Mouse (Mus musculus): ENCODE data around the gene Cyp4f18. TPM values are rescaled to one million over a fixed set of nuclear protein-coding genes. Genes with fewer than 3 reads are reported as not detected.
A peak's percentile ranks its signal among the peaks of the same experiment; 100 is the strongest.

Gene Cyp4f18
- total and polyA plus RNA-seq, 3 experiments = 13.5 to 37.4 (median 31.7) TPM

DNA sequence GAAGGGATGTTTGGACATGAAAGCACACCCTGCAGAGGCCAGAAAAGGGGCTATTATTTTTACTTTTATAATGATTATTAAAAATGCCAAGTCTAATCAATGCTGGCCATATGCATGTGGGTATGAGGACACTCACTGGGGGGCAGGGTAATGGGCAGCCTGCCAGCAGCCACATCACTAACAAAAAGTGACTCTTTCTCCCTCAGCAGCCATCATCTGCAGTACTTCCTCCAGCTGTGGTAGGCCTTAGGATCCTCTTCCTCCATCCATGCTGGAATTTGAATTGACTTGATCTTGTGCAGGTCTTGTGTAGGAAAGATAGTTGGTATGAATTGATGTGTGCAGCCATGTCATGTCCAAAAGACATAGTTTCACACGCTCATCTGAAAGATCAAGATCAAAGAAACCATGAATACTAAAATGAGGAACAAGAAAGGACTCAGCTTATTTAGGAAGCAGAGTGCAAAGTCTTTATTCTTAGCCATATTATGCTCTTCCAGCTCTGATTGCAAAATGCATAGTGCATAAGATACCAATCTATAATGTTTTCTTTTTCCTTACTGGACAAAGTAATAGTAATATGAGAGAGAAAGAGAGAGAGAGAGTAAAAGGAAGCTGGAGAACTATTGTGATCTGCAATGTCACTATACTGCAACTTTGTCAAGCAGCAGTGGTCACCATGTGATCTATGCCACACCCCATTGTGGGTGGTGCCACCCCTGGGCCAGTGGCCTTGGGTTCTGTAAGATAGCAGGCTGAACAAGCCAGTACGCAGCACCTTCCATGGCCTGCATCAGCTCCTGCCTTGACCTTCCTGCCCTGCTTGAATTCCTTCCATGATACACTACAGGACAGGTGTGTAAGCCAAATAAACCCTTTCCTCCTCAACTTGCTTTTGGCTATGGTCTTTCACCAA lies 68.9 kb downstream of the Cyp4f18 start:
- Histone ChIP-seq H3K36me3 (replicated peaks in 1 of 2; ENCODE audit: control insufficient read depth in 1 of 2, insufficient read depth in 1 of 2, low read length in 1 of 2) (no peaks in the 10 kb centered on the region), H3K9ac (ENCODE audit: insufficient read depth, low read depth) (no peak overlapping the region), H3K27me3 (replicated peaks) (no peaks in the 10 kb centered on the region), H3K27ac (ENCODE audit: insufficient read depth, low read depth) (peak overlapping the region; percentile 46; the same call in 1 of the 2 replicates), H3K9me3 (replicated peaks; ENCODE audit: low read length) (no peaks in the 10 kb centered on the region), H3K4me2 (ENCODE audit: insufficient read depth, low read depth, poor library complexity, severe bottlenecking) (0 out of 2 replicates have a peak overlapping the region, but pooled peaks have one; percentile 58), H3K4me3 (replicated peaks in 1 of 3; ENCODE audit: low read depth in 2 of 3, low read length in 2 of 3, poor library complexity in 1 of 3) (no peak overlapping the region), H3K4me1 (ENCODE audit: control insufficient read depth in 1 of 2, insufficient read depth in 2 of 2) (peaks cover 7 to 13% of the 10 kb centered on the region in 2 experiments), H3K79me2 (replicated peaks; ENCODE audit: control insufficient read depth, extremely low read depth, insufficient read depth, poor library complexity, severe bottlenecking) (no peaks in the 10 kb centered on the region)
- DNase-seq (ENCODE audit: extremely low read depth) = no peak
- in situ Hi-C loops (cut with MboI; ENCODE audit: low pct_ligation_motif_present, low pct_unique_long_range_greater_than_20kb, low sequenced_read_pairs) = no loop called here
- dilution Hi-C loops (cut with MboI; ENCODE audit: extremely low pct_ligation_motif_present, extremely low pct_unique_long_range_greater_than_20kb, low sequenced_read_pairs) = no loop called here
- TF ChIP-seq MYC (IDR thresholded peaks at IDR 0.05; ENCODE audit: low read depth, low read length) = no peak
- 0 out of 2 replicates have a peak, but pooled peaks have one; percentile 14 for TF ChIP-seq USF2 (conservative IDR thresholded peaks at IDR 0.05; ENCODE audit: low read depth, low read length)
- no peak for TF ChIP-seq CTCF (conservative IDR thresholded peaks at IDR 0.05 in 1 of 2, IDR thresholded peaks at IDR 0.05 in 1 of 2; ENCODE audit: low read depth in 2 of 2, low read length in 2 of 2)
- TF ChIP-seq POLR2A (IDR thresholded peaks at IDR 0.05; ENCODE audit: low read depth, low read length) = peak; percentile 37; the same call in 1 of the 2 replicates
- TF ChIP-seq ETS1 (conservative IDR thresholded peaks at IDR 0.05; ENCODE audit: low read depth, low read length) = no peak
- peak; percentile 49 for TF ChIP-seq USF1 (IDR thresholded peaks at IDR 0.05; ENCODE audit: low read depth, low read length)

Other genes with a start within 250 kb of the Cyp4f18 start
- gene Zfp709, start 127.6 kb downstream of the Cyp4f18 start, total RNA-seq (2012; rRNA removed) = 2.8 and 2.9 TPM in 2 replicates
- gene Zfp709, start 127.6 kb downstream of the Cyp4f18 start, total RNA-seq (2014; rRNA removed) = 3.6 and 4.5 TPM in 2 replicates
- gene Zfp709, start 127.6 kb downstream of the Cyp4f18 start, polyA plus RNA-seq (2012; ENCODE audit: insufficient read length, low read depth) = 0.94 and 1.4 TPM in 2 replicates
- gene Zfp882, start 101.0 kb downstream of the Cyp4f18 start, total RNA-seq (2012; rRNA removed) = 2.6 and 3.2 TPM in 2 replicates
- 5.2 and 6.6 TPM in 2 replicates for gene Zfp882, start 101.0 kb downstream of the Cyp4f18 start, total RNA-seq (2014; rRNA removed)
- 4.0 and 5.8 TPM in 2 replicates for gene Zfp882, start 101.0 kb downstream of the Cyp4f18 start, polyA plus RNA-seq (2012; ENCODE audit: insufficient read length, low read depth)
- 9.5 and 10.7 TPM in 2 replicates for gene Zfp617, start 101.0 kb downstream of the Cyp4f18 start, total RNA-seq (2012; rRNA removed)
- 24.9 and 30.3 TPM in 2 replicates for gene Zfp617, start 101.0 kb downstream of the Cyp4f18 start, total RNA-seq (2014; rRNA removed)
- gene Zfp617, start 101.0 kb downstream of the Cyp4f18 start, polyA plus RNA-seq (2012; ENCODE audit: insufficient read length, low read depth) = 8.6 and 14.7 TPM in 2 replicates
- 5.9 and 7.6 TPM in 2 replicates for gene Zfp961, start 58.6 kb downstream of the Cyp4f18 start, total RNA-seq (2012; rRNA removed)
- 21.4 and 25.8 TPM in 2 replicates for gene Zfp961, start 58.6 kb downstream of the Cyp4f18 start, total RNA-seq (2014; rRNA removed)
- gene Zfp961, start 58.6 kb downstream of the Cyp4f18 start, polyA plus RNA-seq (2012; ENCODE audit: insufficient read length, low read depth) = 13.5 and 14.9 TPM in 2 replicates
- gene Olfr372, start 31.6 kb upstream of the Cyp4f18 start, total RNA-seq (2012; rRNA removed) = not detected in 2 replicates
- not detected in 2 replicates for gene Olfr372, start 31.6 kb upstream of the Cyp4f18 start, total RNA-seq (2014; rRNA removed)
- not detected in 2 replicates for gene Olfr372, start 31.6 kb upstream of the Cyp4f18 start, polyA plus RNA-seq (2012; ENCODE audit: insufficient read length, low read depth)
- 0.04 TPM in 1 of 2 replicates, not detected in the other for gene Olfr373, start 73.6 kb upstream of the Cyp4f18 start, total RNA-seq (2012; rRNA removed)
- not detected in 2 replicates for gene Olfr373, start 73.6 kb upstream of the Cyp4f18 start, total RNA-seq (2014; rRNA removed)
- gene Olfr373, start 73.6 kb upstream of the Cyp4f18 start, polyA plus RNA-seq (2012; ENCODE audit: insufficient read length, low read depth) = 0.29 and 0.30 TPM in 2 replicates
- not detected in 2 replicates for gene Olfr374, start 97.4 kb upstream of the Cyp4f18 start, total RNA-seq (2012; rRNA removed)
- gene Olfr374, start 97.4 kb upstream of the Cyp4f18 start, total RNA-seq (2014; rRNA removed) = not detected in 2 replicates
- 0.19 TPM in 1 of 2 replicates, not detected in the other for gene Olfr374, start 97.4 kb upstream of the Cyp4f18 start, polyA plus RNA-seq (2012; ENCODE audit: insufficient read length, low read depth)
- gene Tpm4, start 125.3 kb upstream of the Cyp4f18 start, total RNA-seq (2012; rRNA removed) = 94.8 and 96.2 TPM in 2 replicates
- gene Tpm4, start 125.3 kb upstream of the Cyp4f18 start, total RNA-seq (2014; rRNA removed) = 284 and 318 TPM in 2 replicates
- 203 and 218 TPM in 2 replicates for gene Tpm4, start 125.3 kb upstream of the Cyp4f18 start, polyA plus RNA-seq (2012; ENCODE audit: insufficient read length, low read depth)
- gene Rab8a, start 151.6 kb upstream of the Cyp4f18 start, total RNA-seq (2012; rRNA removed) = 102 and 113 TPM in 2 replicates
- gene Rab8a, start 151.6 kb upstream of the Cyp4f18 start, total RNA-seq (2014; rRNA removed) = 165 and 190 TPM in 2 replicates
- gene Rab8a, start 151.6 kb upstream of the Cyp4f18 start, polyA plus RNA-seq (2012; ENCODE audit: insufficient read length, low read depth) = 136 and 186 TPM in 2 replicates
- 17.9 TPM in 2 replicates for gene Hsh2d, start 180.0 kb upstream of the Cyp4f18 start, total RNA-seq (2012; rRNA removed)
- 25.1 and 26.1 TPM in 2 replicates for gene Hsh2d, start 180.0 kb upstream of the Cyp4f18 start, total RNA-seq (2014; rRNA removed)
- gene Hsh2d, start 180.0 kb upstream of the Cyp4f18 start, polyA plus RNA-seq (2012; ENCODE audit: insufficient read length, low read depth) = 19.9 and 24.1 TPM in 2 replicates
- not detected in 2 replicates for gene Cib3, start 203.2 kb upstream of the Cyp4f18 start, total RNA-seq (2012; rRNA removed)
- gene Cib3, start 203.2 kb upstream of the Cyp4f18 start, total RNA-seq (2014; rRNA removed) = not detected in 2 replicates
- gene Cib3, start 203.2 kb upstream of the Cyp4f18 start, polyA plus RNA-seq (2012; ENCODE audit: insufficient read length, low read depth) = not detected in 2 replicates
- gene Gm11034, start 204.0 kb upstream of the Cyp4f18 start, total RNA-seq (2012; rRNA removed) = not detected in 2 replicates
- not detected in 2 replicates for gene Gm11034, start 204.0 kb upstream of the Cyp4f18 start, total RNA-seq (2014; rRNA removed)
- gene Gm11034, start 204.0 kb upstream of the Cyp4f18 start, polyA plus RNA-seq (2012; ENCODE audit: insufficient read length, low read depth) = not detected in 2 replicates
- gene Fam32a, start 210.1 kb upstream of the Cyp4f18 start, total RNA-seq (2012; rRNA removed) = 33.1 and 38.1 TPM in 2 replicates
- gene Fam32a, start 210.1 kb upstream of the Cyp4f18 start, total RNA-seq (2014; rRNA removed) = 34.6 and 38.0 TPM in 2 replicates
- 43.0 and 43.8 TPM in 2 replicates for gene Fam32a, start 210.1 kb upstream of the Cyp4f18 start, polyA plus RNA-seq (2012; ENCODE audit: insufficient read length, low read depth)
- gene Ap1m1, start 230.4 kb upstream of the Cyp4f18 start, total RNA-seq (2012; rRNA removed) = 30.3 and 31.4 TPM in 2 replicates
- 15.6 and 20.1 TPM in 2 replicates for gene Ap1m1, start 230.4 kb upstream of the Cyp4f18 start, total RNA-seq (2014; rRNA removed)
- 80.0 and 86.1 TPM in 2 replicates for gene Ap1m1, start 230.4 kb upstream of the Cyp4f18 start, polyA plus RNA-seq (2012; ENCODE audit: insufficient read length, low read depth)

Data from CH12.LX (cell line).